Mouse (Mus musculus) left cerebral cortex, postnatal 14 days (tissue): Measurements from ENCODE around the gene Atp6v0b. TPM values are rescaled to one million over a fixed set of nuclear protein-coding genes. Genes with fewer than 3 reads are reported as not detected.

ENCODE experiments used
- DNase-seq, 2 experiments: peaks; one replicate each; pipeline ENCODE4 v3.0.0; 2021 to 2022; ENCODE audit warnings: low spot score in 2 of 2, mixed read lengths in 1 of 2
- intact Hi-C: fragments of 180-260 bp; cut with DNase I; formaldehyde crosslinking; loops from one replicate; pipeline ENCODE4 v1.15.1; 2025
- total RNA-seq, 2 experiments: library from RNA; stranded (reverse); gene quantifications; 2 replicates each; pipeline ENCODE4 v1.2.3; 2021

Gene Atp6v0b
- total RNA-seq, 2 experiments from 2014 or later = 486 to 488 TPM

- peak in 1 of 2 experiments; percentile 71 for DNase-seq
- intact Hi-C loops = no loop called here
Observed at GRCm38 (mm10) chr4:117882701-117883691, 4.1 kb downstream of the Atp6v0b start, which contains the start of gene B4galt2. B4galt2 (minus strand) TSS chr4:117883487.

GRCm38 (mm10) chr4:117878703-117879102, 8.4 kb downstream of the Atp6v0b start:
- DNase-seq = no peak
- intact Hi-C loops = no loop called here

GRCm38 (mm10) chr4:117878301-117878700, 8.8 kb downstream of the Atp6v0b start:
- no peak for DNase-seq
- intact Hi-C loops = no loop called here

GRCm38 (mm10) chr4:117873615-117874014, 13.5 kb downstream of the Atp6v0b start:
- intact Hi-C loops = no loop called here
- no peak for DNase-seq

GRCm38 (mm10) chr4:117872471-117872886, 14.7 kb downstream of the Atp6v0b start, which contains the start of gene Ccdc24:
Ccdc24 (minus strand) TSS chr4:117872557.
- intact Hi-C loops = no loop called here
- DNase-seq = no peak

GRCm38 (mm10) chr4:117871787-117872186, 15.3 kb downstream of the Atp6v0b start:
- no peak for DNase-seq
- intact Hi-C loops = no loop called here

- intact Hi-C loops = no loop called here
- no peak for DNase-seq
Observed at GRCm38 (mm10) chr4:117870437-117870836, 16.7 kb downstream of the Atp6v0b start.

- DNase-seq = no peak
- intact Hi-C loops = loop anchor here (5.0 kb wide), 1 partner anchor 42 kb away; no protein-coding TSS in a partner anchor
Observed at GRCm38 (mm10) chr4:117869317-117869716, 17.8 kb downstream of the Atp6v0b start.

- intact Hi-C loops = loop anchor here (5.0 kb wide), 1 partner anchor 41 kb away; no protein-coding TSS in a partner anchor
- peak in 1 of 2 experiments; percentile 69 for DNase-seq
Observed at GRCm38 (mm10) chr4:117867823-117868222, 19.3 kb downstream of the Atp6v0b start.

- DNase-seq = no peak
- intact Hi-C loops = loop anchor here (5.0 kb wide), 1 partner anchor 40 kb away; no protein-coding TSS in a partner anchor
Observed at GRCm38 (mm10) chr4:117867000-117867399, 20.1 kb downstream of the Atp6v0b start.

GRCm38 (mm10) chr4:117866083-117866482, 21.1 kb downstream of the Atp6v0b start:
- intact Hi-C loops = loop anchor here (5.0 kb wide), 1 partner anchor 39 kb away; no protein-coding TSS in a partner anchor
- DNase-seq = no peak

- DNase-seq = peak; percentile 64 to 85
- intact Hi-C loops = no loop called here
Observed at GRCm38 (mm10) chr4:117862823-117863222, 24.3 kb downstream of the Atp6v0b start.

- intact Hi-C loops = no loop called here
Observed at GRCm38 (mm10) chr4:117860570-117860969, 26.6 kb downstream of the Atp6v0b start.

GRCm38 (mm10) chr4:117858794-117859193, 28.3 kb downstream of the Atp6v0b start:
- DNase-seq = peak in 1 of 2 experiments; percentile 54
- intact Hi-C loops = loop anchor here (2.0 kb wide), 1 partner anchor 22 kb away; no protein-coding TSS in a partner anchor

More at GRCm38 (mm10) chr4:117860570-117860969, 26.6 kb downstream of the Atp6v0b start:
- peak; percentile 49 to 60 for DNase-seq

GRCm38 (mm10) chr4:117855146-117855545, 32.0 kb downstream of the Atp6v0b start:
- intact Hi-C loops = no loop called here
- DNase-seq = no peak

GRCm38 (mm10) chr4:117852152-117852868, 34.8 kb downstream of the Atp6v0b start:
- intact Hi-C loops = no loop called here
- no peak for DNase-seq

- intact Hi-C loops = no loop called here
Observed at GRCm38 (mm10) chr4:117850871-117851270, 36.3 kb downstream of the Atp6v0b start.

GRCm38 (mm10) chr4:117850176-117850575, 37.0 kb downstream of the Atp6v0b start:
- no peak for DNase-seq
- intact Hi-C loops = no loop called here

More at GRCm38 (mm10) chr4:117850871-117851270, 36.3 kb downstream of the Atp6v0b start:
- DNase-seq = no peak

GRCm38 (mm10) chr4:117849506-117849905, 37.6 kb downstream of the Atp6v0b start:
- no peak for DNase-seq
- intact Hi-C loops = no loop called here

GRCm38 (mm10) chr4:117849063-117849462, 38.1 kb downstream of the Atp6v0b start:
- intact Hi-C loops = no loop called here
- DNase-seq = no peak
